Mouse (Mus musculus): ENCODE results near the gene Oxct2b. TPM values are rescaled to one million over a fixed set of nuclear protein-coding genes. Genes with fewer than 3 reads are reported as not detected.
A peak's percentile ranks its signal among the peaks of the same experiment; 100 is the strongest.
"Not testable (repeated sequence)": the region's sequence is repeated elsewhere in the genome, so short reads cannot be mapped to it uniquely, and the experiment has no call there.

Gene Oxct2b
- polyA plus RNA-seq, 1 experiment from 2014 or later, result 0.28 TPM

- no peak overlapping the region for H3K4me2 ChIP-seq (replicated peaks; ENCODE audit: low read depth, low read length)
- H3K9ac ChIP-seq (ENCODE audit: low read depth, low read length), result no peak overlapping the region
- no peaks in the 10 kb centered on the region for H3K4me1 ChIP-seq (replicated peaks; ENCODE audit: control insufficient read depth, insufficient read depth, low read length)
- no peaks in the 10 kb centered on the region for H3K9me3 ChIP-seq (ENCODE audit: control insufficient read depth, low read length)
- no peaks in the 10 kb centered on the region; the same call in 1 of the 2 replicates for H3K27me3 ChIP-seq (ENCODE audit: control insufficient read depth, insufficient read depth, low read length)
- no peak overlapping the region for H3K4me3 ChIP-seq (ENCODE audit: low read depth, low read length)
- DNase-seq (ENCODE audit: low spot score), result no peak
- no peaks in the 10 kb centered on the region for H3K36me3 ChIP-seq (ENCODE audit: control insufficient read depth, insufficient read depth, low read length)
- no peak for ATAC-seq (ENCODE audit: low FRiP score)
- 69% methylated on average over 2 of the region's 2 CpGs for WGBS
- no peak overlapping the region for H3K27ac ChIP-seq (ENCODE audit: low read depth, low read length)
Observed at GRCm38 (mm10) chr4:123085290-123085689, 30.8 kb upstream of the Oxct2b start.

DNA sequence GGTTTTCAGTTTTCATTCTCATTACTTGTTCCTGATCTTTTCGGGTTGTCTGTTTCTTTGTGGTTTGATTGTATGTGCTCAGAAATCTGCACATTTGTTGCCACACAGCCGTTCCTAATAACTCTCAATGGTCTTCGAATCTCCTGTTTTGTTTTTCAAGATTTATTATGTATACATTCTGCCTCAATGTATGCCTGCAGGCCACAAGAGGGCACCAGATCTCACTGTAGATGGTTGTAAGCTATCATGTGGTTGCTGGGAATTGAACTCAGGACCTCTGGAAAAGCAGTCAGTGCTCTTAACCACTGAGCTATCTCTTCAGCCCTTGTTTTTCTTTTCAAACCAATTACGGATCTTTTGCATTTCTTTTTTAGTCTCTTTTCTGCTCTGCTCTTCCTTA is 29.7 kb upstream of the Oxct2b start:
- H3K9me3 ChIP-seq (ENCODE audit: control insufficient read depth, low read length), result no peaks in the 10 kb centered on the region
- ATAC-seq (ENCODE audit: low FRiP score), result no peak
- no peaks in the 10 kb centered on the region for H3K27me3 ChIP-seq (ENCODE audit: control insufficient read depth, insufficient read depth, low read length)
- H3K4me3 ChIP-seq (ENCODE audit: low read depth, low read length), result no peak overlapping the region
- no peak overlapping the region for H3K27ac ChIP-seq (ENCODE audit: low read depth, low read length)
- WGBS, result 86% methylated on average over 4 of the region's 4 CpGs
- H3K4me1 ChIP-seq (replicated peaks; ENCODE audit: control insufficient read depth, insufficient read depth, low read length), result no peaks in the 10 kb centered on the region
- no peak for DNase-seq (ENCODE audit: low spot score)
- H3K9ac ChIP-seq (ENCODE audit: low read depth, low read length), result no peak overlapping the region
- H3K4me2 ChIP-seq (replicated peaks; ENCODE audit: low read depth, low read length), result no peak overlapping the region
- no peaks in the 10 kb centered on the region for H3K36me3 ChIP-seq (ENCODE audit: control insufficient read depth, insufficient read depth, low read length)

GRCm38 (mm10) chr4:123092621-123093020 is 23.4 kb upstream of the Oxct2b start:
- H3K9me3 ChIP-seq (ENCODE audit: control insufficient read depth, low read length), result no peaks in the 10 kb centered on the region
- no peaks in the 10 kb centered on the region for H3K27me3 ChIP-seq (ENCODE audit: control insufficient read depth, insufficient read depth, low read length)
- H3K27ac ChIP-seq (ENCODE audit: low read depth, low read length), result no peak overlapping the region
- no peak for ATAC-seq (ENCODE audit: low FRiP score)
- no peak overlapping the region for H3K4me2 ChIP-seq (replicated peaks; ENCODE audit: low read depth, low read length)
- no peak overlapping the region for H3K9ac ChIP-seq (ENCODE audit: low read depth, low read length)
- H3K4me3 ChIP-seq (ENCODE audit: low read depth, low read length), result no peak overlapping the region
- 67% methylated on average over 5 of the region's 5 CpGs for WGBS
- H3K36me3 ChIP-seq (ENCODE audit: control insufficient read depth, insufficient read depth, low read length), result no peaks in the 10 kb centered on the region
- DNase-seq (ENCODE audit: low spot score), result no peak
- no peaks in the 10 kb centered on the region for H3K4me1 ChIP-seq (replicated peaks; ENCODE audit: control insufficient read depth, insufficient read depth, low read length)

- Histone ChIP-seq H3K4me1 (replicated peaks; ENCODE audit: control insufficient read depth, insufficient read depth, low read length) (no peaks in the 10 kb centered on the region), H3K9ac (ENCODE audit: low read depth, low read length) (no peak overlapping the region), H3K4me2 (replicated peaks; ENCODE audit: low read depth, low read length) (no peak overlapping the region), H3K36me3 (ENCODE audit: control insufficient read depth, insufficient read depth, low read length) (no peaks in the 10 kb centered on the region), H3K9me3 (ENCODE audit: control insufficient read depth, low read length) (no peaks in the 10 kb centered on the region), H3K4me3 (ENCODE audit: low read depth, low read length) (no peak overlapping the region), H3K27me3 (ENCODE audit: control insufficient read depth, insufficient read depth, low read length) (no peaks in the 10 kb centered on the region), H3K27ac (ENCODE audit: low read depth, low read length) (no peak overlapping the region)
- WGBS, result 66% methylated on average over 17 of the region's 17 CpGs
- DNase-seq (ENCODE audit: low spot score) (no peak), ATAC-seq (ENCODE audit: low FRiP score) (0 out of 2 replicates have a peak, but pooled peaks have one; percentile 43)
Observed at GRCm38 (mm10) chr4:123093064-123093776, 22.8 kb upstream of the Oxct2b start.

DNA sequence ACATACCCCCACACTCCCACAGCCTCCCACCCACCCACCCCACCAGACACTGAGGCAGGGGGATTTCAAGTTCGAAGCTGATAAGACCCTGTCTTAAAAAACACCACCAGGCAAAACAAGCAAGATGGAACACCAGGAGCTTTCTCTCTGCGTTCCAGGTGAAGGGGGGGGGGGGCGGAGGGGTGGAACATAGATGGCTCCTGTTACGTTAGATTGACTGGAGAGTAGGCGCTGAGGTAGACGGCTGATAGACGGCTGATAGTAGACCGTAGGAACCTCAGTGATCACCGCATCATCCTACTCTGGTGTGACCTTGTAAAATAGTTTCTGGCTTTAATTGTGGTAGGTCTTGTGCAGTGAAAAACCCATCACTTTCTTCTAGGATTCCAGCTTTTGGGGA is 22.2 kb upstream of the Oxct2b start:
- Histone ChIP-seq H3K36me3 (ENCODE audit: control insufficient read depth, insufficient read depth, low read length) (no peaks in the 10 kb centered on the region), H3K9me3 (ENCODE audit: control insufficient read depth, low read length) (no peaks in the 10 kb centered on the region), H3K4me3 (ENCODE audit: low read depth, low read length) (no peak overlapping the region), H3K4me1 (replicated peaks; ENCODE audit: control insufficient read depth, insufficient read depth, low read length) (no peaks in the 10 kb centered on the region), H3K27ac (ENCODE audit: low read depth, low read length) (no peak overlapping the region), H3K9ac (ENCODE audit: low read depth, low read length) (no peak overlapping the region), H3K27me3 (ENCODE audit: control insufficient read depth, insufficient read depth, low read length) (no peaks in the 10 kb centered on the region), H3K4me2 (replicated peaks; ENCODE audit: low read depth, low read length) (no peak overlapping the region)
- 68% methylated on average over 9 of the region's 9 CpGs for WGBS
- ATAC-seq (ENCODE audit: low FRiP score), result no peak
- no peak for DNase-seq (ENCODE audit: low spot score)

GRCm38 (mm10) chr4:123104651-123105450 is 11.2 kb upstream of the Oxct2b start, which contains the start of gene Bmp8b:
Gene Bmp8b (plus strand): TSS chr4:123105165.
- Histone ChIP-seq H3K4me2 (replicated peaks; ENCODE audit: low read depth, low read length) (peak within 1 kb of the TSS; percentile 12), H3K27me3 (ENCODE audit: control insufficient read depth, insufficient read depth, low read length) (peaks cover 26% of the 10 kb centered on the region), H3K4me3 (ENCODE audit: low read depth, low read length) (peak within 1 kb of the TSS; percentile 20), H3K36me3 (ENCODE audit: control insufficient read depth, insufficient read depth, low read length) (no peaks in the 10 kb centered on the region), H3K9ac (ENCODE audit: low read depth, low read length) (no peak within 1 kb of the TSS), H3K9me3 (ENCODE audit: control insufficient read depth, low read length) (no peaks in the 10 kb centered on the region), H3K27ac (ENCODE audit: low read depth, low read length) (no peak within 1 kb of the TSS), H3K4me1 (replicated peaks; ENCODE audit: control insufficient read depth, insufficient read depth, low read length) (no peaks in the 10 kb centered on the region)
- DNase-seq (ENCODE audit: low spot score) (peak; percentile 33), ATAC-seq (ENCODE audit: low FRiP score) (peak; percentile 63; the same call in 1 of the 2 replicates)
- WGBS, result 5% methylated on average over 72 of the region's 75 CpGs

DNA sequence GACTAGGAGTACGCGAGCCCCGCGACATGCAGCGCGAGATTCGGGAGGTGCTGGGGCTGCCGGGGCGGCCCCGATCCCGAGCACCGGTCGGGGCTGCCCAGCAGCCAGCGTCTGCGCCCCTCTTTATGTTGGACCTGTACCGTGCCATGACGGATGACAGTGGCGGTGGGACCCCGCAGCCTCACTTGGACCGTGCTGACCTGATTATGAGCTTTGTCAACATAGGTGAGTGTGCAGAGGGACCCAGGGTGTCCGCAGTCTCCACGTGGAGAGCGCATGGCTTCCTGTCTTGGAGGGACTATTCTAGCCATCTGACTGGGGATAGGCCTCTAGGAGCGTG is 10.6 kb upstream of the Oxct2b start:
- ATAC-seq (ENCODE audit: low FRiP score) (no peak), DNase-seq (ENCODE audit: low spot score) (no peak)
- H3K4me1 ChIP-seq (replicated peaks; ENCODE audit: control insufficient read depth, insufficient read depth, low read length), result no peaks in the 10 kb centered on the region
- 23% methylated on average over 24 of the region's 24 CpGs for WGBS
- no peaks in the 10 kb centered on the region for H3K36me3 ChIP-seq (ENCODE audit: control insufficient read depth, insufficient read depth, low read length)
- peak overlapping the region; percentile 12 for H3K4me2 ChIP-seq (replicated peaks; ENCODE audit: low read depth, low read length)
- no peak overlapping the region for H3K9ac ChIP-seq (ENCODE audit: low read depth, low read length)
- no peaks in the 10 kb centered on the region for H3K9me3 ChIP-seq (ENCODE audit: control insufficient read depth, low read length)
- H3K27me3 ChIP-seq (ENCODE audit: control insufficient read depth, insufficient read depth, low read length), result peaks cover 26% of the 10 kb centered on the region
- H3K4me3 ChIP-seq (ENCODE audit: low read depth, low read length), result peak overlapping the region; percentile 20
- H3K27ac ChIP-seq (ENCODE audit: low read depth, low read length), result no peak overlapping the region

DNA sequence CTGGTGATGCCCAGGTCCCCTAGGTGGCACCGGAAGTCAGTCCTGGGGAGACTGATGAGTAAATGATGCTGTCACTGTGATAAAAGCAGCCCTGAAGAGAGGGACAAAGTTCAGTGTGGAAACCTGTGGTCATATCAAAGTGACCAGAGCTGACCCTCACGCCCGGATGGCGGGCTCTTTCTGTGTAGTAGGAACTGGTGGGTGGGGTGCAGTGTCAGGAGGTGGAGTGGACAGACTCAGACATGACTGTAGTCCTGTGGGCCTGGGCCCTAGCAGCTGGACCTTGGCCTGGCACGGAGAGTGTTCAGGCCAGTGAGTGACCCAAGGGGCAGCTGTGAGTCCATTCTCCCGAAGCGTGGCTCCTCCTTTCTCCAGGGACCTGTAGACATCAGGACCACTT is 10.1 kb upstream of the Oxct2b start:
- H3K4me2 ChIP-seq (replicated peaks; ENCODE audit: low read depth, low read length); H3K4me1 ChIP-seq (replicated peaks; ENCODE audit: control insufficient read depth, insufficient read depth, low read length); H3K27ac ChIP-seq (ENCODE audit: low read depth, low read length); ATAC-seq (ENCODE audit: low FRiP score); H3K36me3 ChIP-seq (ENCODE audit: control insufficient read depth, insufficient read depth, low read length); H3K4me3 ChIP-seq (ENCODE audit: low read depth, low read length); H3K9ac ChIP-seq (ENCODE audit: low read depth, low read length); DNase-seq (ENCODE audit: low spot score); H3K9me3 ChIP-seq (ENCODE audit: control insufficient read depth, low read length): not testable (repeated sequence)
- 86% methylated on average over 6 of the region's 7 CpGs for WGBS
- H3K27me3 ChIP-seq (ENCODE audit: control insufficient read depth, insufficient read depth, low read length), result peaks cover 26% of the 10 kb centered on the region

DNA sequence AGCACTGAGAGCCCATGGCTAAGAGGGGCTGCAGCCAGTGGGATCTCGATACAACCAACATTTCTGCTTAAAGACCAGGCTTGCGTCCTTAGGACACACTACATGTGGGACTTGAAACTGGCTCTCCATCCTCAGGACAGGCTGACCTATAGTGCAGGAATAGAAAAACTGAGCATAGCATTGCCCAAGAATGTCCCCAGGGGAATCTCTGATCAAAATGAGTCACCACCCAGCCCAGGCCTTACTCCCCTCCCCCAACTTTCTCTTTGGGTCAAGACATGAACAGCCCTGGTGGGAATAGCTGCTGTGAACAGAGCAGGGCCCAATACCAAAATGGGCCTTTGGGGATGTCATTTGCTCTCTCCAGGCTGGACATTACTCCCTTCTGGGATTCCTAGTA is 9.2 kb upstream of the Oxct2b start:
- Histone ChIP-seq H3K27me3 (ENCODE audit: control insufficient read depth, insufficient read depth, low read length) (peaks cover 26% of the 10 kb centered on the region), H3K9me3 (ENCODE audit: control insufficient read depth, low read length) (no peaks in the 10 kb centered on the region), H3K9ac (ENCODE audit: low read depth, low read length) (no peak overlapping the region), H3K4me2 (replicated peaks; ENCODE audit: low read depth, low read length) (no peak overlapping the region), H3K27ac (ENCODE audit: low read depth, low read length) (no peak overlapping the region), H3K4me1 (replicated peaks; ENCODE audit: control insufficient read depth, insufficient read depth, low read length) (no peaks in the 10 kb centered on the region), H3K36me3 (ENCODE audit: control insufficient read depth, insufficient read depth, low read length) (no peaks in the 10 kb centered on the region), H3K4me3 (ENCODE audit: low read depth, low read length) (no peak overlapping the region)
- no peak for DNase-seq (ENCODE audit: low spot score)
- no peak for ATAC-seq (ENCODE audit: low FRiP score)
- WGBS, result 90% methylated on average over 2 of the region's 2 CpGs
